Mouse (Mus musculus): ENCODE data around the gene Tmed6.
"Not testable (repeated sequence)": the region's sequence is repeated elsewhere in the genome, so short reads cannot be mapped to it uniquely, and the experiment has no call there.

Tmed6 gene

DNA sequence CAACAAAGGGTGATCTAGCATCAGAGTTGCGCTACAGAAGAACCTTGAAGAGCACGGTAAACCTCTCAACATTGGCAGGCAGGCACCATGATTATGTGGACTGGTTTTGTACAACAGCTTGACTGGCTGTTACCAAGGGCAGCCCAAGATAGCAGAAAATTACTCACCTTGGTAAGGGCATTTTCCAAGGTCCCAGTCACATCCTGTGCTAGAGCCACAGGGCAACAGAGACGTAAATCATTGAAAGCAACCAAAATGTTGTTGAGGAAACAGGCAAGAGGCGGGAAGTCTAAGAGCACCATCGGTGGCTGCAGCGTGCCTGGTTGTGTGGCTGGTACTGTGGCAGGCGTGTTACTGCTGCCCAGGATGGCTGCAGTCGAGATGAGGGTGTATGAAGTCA lies 13.4 kb downstream of the Tmed6 start:
- TF ChIP-seq POU5F1 (IDR thresholded peaks at IDR 0.05; ENCODE audit: borderline replicate concordance, low read length) = no peak
- TF ChIP-seq CTCF (conservative IDR thresholded peaks at IDR 0.05; ENCODE audit: low read length) = no peak
- no peak for TF ChIP-seq NANOG (IDR thresholded peaks at IDR 0.05; ENCODE audit: borderline replicate concordance, low read length)
- H3K36me3 ChIP-seq (ENCODE audit: insufficient read depth, low read length) = peaks cover 69% of the 10 kb centered on the region

DNA sequence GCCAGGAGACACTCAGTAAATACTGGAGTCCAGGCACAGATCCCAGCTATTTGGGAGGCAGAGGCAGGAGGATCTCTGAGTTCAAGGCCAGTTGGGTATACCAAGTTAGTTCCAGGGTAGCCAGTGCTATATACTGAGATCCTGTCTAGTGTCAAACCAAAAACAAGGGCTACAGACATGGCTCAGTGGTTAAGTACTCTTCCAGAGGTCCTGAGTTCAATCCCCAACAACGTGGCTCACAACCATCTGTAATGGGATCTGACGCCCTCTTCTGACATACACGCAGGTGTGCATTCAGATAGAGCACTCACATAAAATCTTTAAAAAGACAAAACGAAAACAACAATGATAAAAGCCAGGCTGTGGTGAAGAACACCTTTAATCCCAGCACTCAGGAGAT lies 16.0 kb downstream of the Tmed6 start:
- H3K9me3 ChIP-seq (ENCODE audit: low read length) = no peaks in the 10 kb centered on the region
- peak overlapping the region; percentile 93 for H3K4me3 ChIP-seq (replicated peaks; ENCODE audit: low read length)
- TF ChIP-seq POU5F1 (IDR thresholded peaks at IDR 0.05; ENCODE audit: borderline replicate concordance, low read length) (no peak), CTCF (conservative IDR thresholded peaks at IDR 0.05; ENCODE audit: low read length) (no peak), NANOG (IDR thresholded peaks at IDR 0.05; ENCODE audit: borderline replicate concordance, low read length) (no peak)
- H3K4me1 ChIP-seq (replicated peaks; ENCODE audit: low read depth, low read length) = peaks cover 68% of the 10 kb centered on the region
- H3K36me3 ChIP-seq (ENCODE audit: insufficient read depth, low read length) = peaks cover 85% of the 10 kb centered on the region
- no peaks in the 10 kb centered on the region for H3K27me3 ChIP-seq (ENCODE audit: insufficient read depth, low read length)

More for the DNA sequence above, 13.4 kb downstream of the Tmed6 start:
- no peaks in the 10 kb centered on the region for H3K27me3 ChIP-seq (ENCODE audit: insufficient read depth, low read length)
- H3K4me1 ChIP-seq (replicated peaks; ENCODE audit: low read depth, low read length) = peaks cover 64% of the 10 kb centered on the region
- H3K9me3 ChIP-seq (ENCODE audit: low read length) = no peaks in the 10 kb centered on the region
- no peak overlapping the region for H3K4me3 ChIP-seq (replicated peaks; ENCODE audit: low read length)

DNA sequence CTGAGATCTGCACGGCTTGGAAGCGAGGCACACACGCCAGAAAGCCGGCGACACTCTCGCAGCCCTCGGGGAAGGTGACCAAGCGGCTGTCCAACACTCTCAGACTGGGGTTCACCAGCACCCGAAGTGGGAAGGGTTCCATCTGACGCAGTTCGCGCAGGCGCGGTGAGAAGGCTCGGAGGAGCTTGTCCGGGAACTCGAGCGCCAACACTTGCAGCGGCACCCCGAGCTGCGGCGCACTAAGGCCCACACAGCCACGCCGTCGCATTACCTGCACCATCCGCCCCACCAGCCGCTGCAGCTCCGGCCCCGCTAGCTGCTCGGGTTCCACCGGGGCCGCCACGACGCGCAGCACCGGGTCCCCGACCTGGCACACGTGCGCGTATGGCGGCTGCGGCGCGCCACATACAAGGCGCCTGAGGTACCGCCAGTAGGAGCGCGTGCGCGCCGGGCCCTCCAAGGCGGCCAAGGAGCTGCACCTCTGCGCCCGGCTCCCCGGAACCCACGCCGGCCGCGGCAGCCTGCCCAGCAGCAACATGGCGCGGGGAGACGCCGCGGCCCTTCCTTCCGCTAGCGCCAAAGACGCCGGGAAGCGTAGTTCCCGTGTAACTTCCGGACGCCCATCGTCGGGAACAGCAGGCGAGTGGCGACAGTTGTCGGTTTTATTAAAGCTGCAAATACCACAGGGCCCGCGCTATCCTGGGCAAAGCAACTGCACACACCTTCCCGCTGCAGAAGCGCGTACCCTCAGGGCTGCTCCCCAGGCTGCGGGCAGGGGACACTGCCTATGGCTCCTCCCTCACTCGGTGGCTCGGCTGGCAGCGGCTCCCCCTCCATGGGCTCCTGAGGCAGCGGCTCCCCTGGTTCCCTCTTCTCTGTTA lies 17.1 kb downstream of the Tmed6 start, which contains the start of gene Pdf:
TSS of gene Pdf (minus strand) at position 554 of the 881 bp plus-strand sequence.
- Histone ChIP-seq H3K27me3 (ENCODE audit: insufficient read depth, low read length) (no peaks in the 10 kb centered on the region), H3K4me1 (replicated peaks; ENCODE audit: low read depth, low read length) (peaks cover 59% of the 10 kb centered on the region), H3K9me3 (ENCODE audit: low read length) (no peaks in the 10 kb centered on the region), H3K36me3 (ENCODE audit: insufficient read depth, low read length) (peaks cover 85% of the 10 kb centered on the region), H3K4me3 (replicated peaks; ENCODE audit: low read length) (peak within 1 kb of the TSS; percentile 93)
- TF ChIP-seq CTCF (conservative IDR thresholded peaks at IDR 0.05; ENCODE audit: low read length) (no peak), POU5F1 (IDR thresholded peaks at IDR 0.05; ENCODE audit: borderline replicate concordance, low read length) (no peak), NANOG (IDR thresholded peaks at IDR 0.05; ENCODE audit: borderline replicate concordance, low read length) (no peak)

DNA sequence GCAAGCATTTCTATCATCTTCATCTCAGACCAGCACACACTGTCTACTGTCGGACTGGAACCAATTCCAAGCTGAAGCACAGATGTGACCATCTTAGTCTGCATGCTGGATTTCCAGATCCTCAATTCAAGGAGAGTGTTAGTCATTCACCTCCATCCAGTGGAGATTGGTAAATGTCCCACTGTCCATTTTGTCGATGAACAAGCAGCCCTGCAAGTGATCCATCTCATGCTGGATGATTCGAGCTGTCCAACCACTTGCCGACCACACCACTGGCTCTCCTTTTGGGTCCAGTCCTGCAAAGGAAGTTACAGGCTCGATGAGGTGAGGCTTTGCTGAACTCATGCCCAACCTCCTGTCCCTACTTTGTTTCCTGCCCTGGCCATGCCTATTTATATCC lies 18.5 kb downstream of the Tmed6 start:
- Histone ChIP-seq H3K9me3 (ENCODE audit: low read length) (no peaks in the 10 kb centered on the region), H3K27me3 (ENCODE audit: insufficient read depth, low read length) (no peaks in the 10 kb centered on the region), H3K4me1 (replicated peaks; ENCODE audit: low read depth, low read length) (peaks cover 59% of the 10 kb centered on the region), H3K4me3 (replicated peaks; ENCODE audit: low read length) (peak overlapping the region; percentile 93), H3K36me3 (ENCODE audit: insufficient read depth, low read length) (peaks cover 85% of the 10 kb centered on the region)
- TF ChIP-seq POU5F1 (IDR thresholded peaks at IDR 0.05; ENCODE audit: borderline replicate concordance, low read length) (no peak), NANOG (IDR thresholded peaks at IDR 0.05; ENCODE audit: borderline replicate concordance, low read length) (no peak), CTCF (conservative IDR thresholded peaks at IDR 0.05; ENCODE audit: low read length) (no peak)

DNA sequence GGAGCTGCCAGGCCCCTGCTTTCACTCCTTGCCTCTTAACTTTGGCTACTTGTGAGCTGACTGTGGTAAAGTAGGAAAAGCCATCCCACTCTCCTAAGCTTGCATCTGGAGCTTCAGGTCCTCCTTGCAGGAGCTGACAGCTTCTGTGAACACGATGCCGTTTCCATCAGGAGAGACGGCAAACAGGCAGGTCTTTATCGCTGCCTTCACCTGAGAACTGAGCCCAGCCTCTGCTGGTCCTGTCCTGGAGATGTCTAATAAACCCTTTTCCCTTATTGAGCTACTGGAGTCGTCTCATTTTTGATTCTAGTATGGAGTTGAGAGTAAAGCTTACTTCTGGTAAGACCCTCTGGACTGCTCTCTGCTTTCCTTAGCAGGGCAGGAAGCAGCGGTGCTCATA lies 20.0 kb downstream of the Tmed6 start:
- Histone ChIP-seq H3K4me1 (replicated peaks; ENCODE audit: low read depth, low read length) (peaks cover 69% of the 10 kb centered on the region), H3K9me3 (ENCODE audit: low read length) (no peaks in the 10 kb centered on the region), H3K27me3 (ENCODE audit: insufficient read depth, low read length) (no peaks in the 10 kb centered on the region), H3K4me3 (replicated peaks; ENCODE audit: low read length) (no peak overlapping the region), H3K36me3 (ENCODE audit: insufficient read depth, low read length) (peaks cover 85% of the 10 kb centered on the region)
- TF ChIP-seq POU5F1 (IDR thresholded peaks at IDR 0.05; ENCODE audit: borderline replicate concordance, low read length) (no peak), CTCF (conservative IDR thresholded peaks at IDR 0.05; ENCODE audit: low read length) (no peak), NANOG (IDR thresholded peaks at IDR 0.05; ENCODE audit: borderline replicate concordance, low read length) (no peak)

DNA sequence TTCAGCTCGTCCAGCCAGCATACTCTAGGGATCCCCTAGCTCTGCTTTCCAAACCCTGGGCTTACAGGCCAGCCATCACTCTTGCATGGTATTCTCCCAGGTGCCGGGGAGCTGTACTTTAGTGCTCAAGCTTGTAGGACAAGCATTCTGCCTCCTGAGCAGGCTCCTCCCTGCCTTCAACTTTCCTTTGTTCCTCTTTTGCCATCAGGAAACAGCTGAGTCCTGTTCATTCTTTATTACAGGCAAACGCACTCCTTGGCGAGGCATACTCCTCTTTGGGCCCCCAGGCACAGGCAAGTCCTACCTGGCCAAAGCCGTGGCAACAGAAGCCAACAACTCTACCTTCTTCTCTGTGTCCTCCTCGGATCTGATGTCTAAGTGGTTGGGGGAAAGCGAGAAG lies 24.8 kb downstream of the Tmed6 start:
- Histone ChIP-seq H3K4me1 (replicated peaks; ENCODE audit: low read depth, low read length) (peaks cover 49% of the 10 kb centered on the region), H3K36me3 (ENCODE audit: insufficient read depth, low read length) (peaks cover 77% of the 10 kb centered on the region), H3K4me3 (replicated peaks; ENCODE audit: low read length) (no peak overlapping the region), H3K27me3 (ENCODE audit: insufficient read depth, low read length) (no peaks in the 10 kb centered on the region), H3K9me3 (ENCODE audit: low read length) (no peaks in the 10 kb centered on the region)
- TF ChIP-seq POU5F1 (IDR thresholded peaks at IDR 0.05; ENCODE audit: borderline replicate concordance, low read length) = no peak
- TF ChIP-seq CTCF (conservative IDR thresholded peaks at IDR 0.05; ENCODE audit: low read length) = no peak
- no peak for TF ChIP-seq NANOG (IDR thresholded peaks at IDR 0.05; ENCODE audit: borderline replicate concordance, low read length)

DNA sequence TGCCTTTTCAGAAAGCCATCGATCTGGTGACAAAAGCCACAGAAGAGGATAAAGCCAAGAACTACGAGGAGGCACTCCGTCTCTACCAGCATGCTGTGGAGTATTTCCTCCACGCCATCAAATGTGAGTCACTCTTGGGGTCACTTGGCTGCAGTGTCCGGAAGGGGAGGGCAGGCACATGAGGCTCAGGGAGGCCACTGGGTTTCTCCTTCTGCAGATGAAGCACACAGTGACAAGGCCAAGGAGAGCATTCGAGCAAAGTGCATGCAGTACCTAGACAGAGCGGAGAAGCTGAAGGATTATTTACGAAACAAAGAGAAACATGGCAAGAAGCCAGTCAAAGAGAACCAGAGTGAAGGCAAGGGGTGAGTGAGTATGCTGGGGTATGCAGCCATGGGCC lies 28.8 kb downstream of the Tmed6 start:
- Histone ChIP-seq H3K4me3 (replicated peaks; ENCODE audit: low read length) (no peak overlapping the region), H3K27me3 (ENCODE audit: insufficient read depth, low read length) (no peaks in the 10 kb centered on the region), H3K9me3 (ENCODE audit: low read length) (no peaks in the 10 kb centered on the region), H3K36me3 (ENCODE audit: insufficient read depth, low read length) (peaks cover 37% of the 10 kb centered on the region), H3K4me1 (replicated peaks; ENCODE audit: low read depth, low read length) (peaks cover 50% of the 10 kb centered on the region)
- TF ChIP-seq CTCF (conservative IDR thresholded peaks at IDR 0.05; ENCODE audit: low read length) (no peak), POU5F1 (IDR thresholded peaks at IDR 0.05; ENCODE audit: borderline replicate concordance, low read length) (no peak), NANOG (IDR thresholded peaks at IDR 0.05; ENCODE audit: borderline replicate concordance, low read length) (no peak)

DNA sequence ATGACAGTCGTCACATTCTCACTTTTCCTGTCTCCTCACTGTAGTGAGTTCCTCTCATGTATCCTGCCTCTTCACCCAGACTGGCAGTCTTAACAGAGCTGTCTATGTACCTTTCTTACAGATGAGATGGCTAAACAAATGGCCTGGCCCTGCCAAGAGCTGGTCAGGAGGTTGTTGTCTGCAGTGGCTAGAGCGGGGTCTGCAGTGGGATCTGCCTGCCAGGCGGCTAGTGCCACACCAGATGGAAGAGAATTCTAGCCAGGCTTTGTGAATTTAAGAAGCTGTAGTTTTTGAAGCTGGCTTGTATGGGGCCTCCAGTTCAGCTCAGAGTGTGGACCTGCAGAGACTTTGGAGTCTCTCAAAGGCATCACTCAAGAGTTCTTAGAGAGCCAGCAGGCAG lies 29.8 kb downstream of the Tmed6 start:
- no peak for TF ChIP-seq NANOG (IDR thresholded peaks at IDR 0.05; ENCODE audit: borderline replicate concordance, low read length)
- no peak for TF ChIP-seq POU5F1 (IDR thresholded peaks at IDR 0.05; ENCODE audit: borderline replicate concordance, low read length)
- TF ChIP-seq CTCF (conservative IDR thresholded peaks at IDR 0.05; ENCODE audit: low read length) = no peak
- Histone ChIP-seq H3K4me3 (replicated peaks; ENCODE audit: low read length) (no peak overlapping the region), H3K36me3 (ENCODE audit: insufficient read depth, low read length) (peaks cover 27% of the 10 kb centered on the region), H3K9me3 (ENCODE audit: low read length) (no peaks in the 10 kb centered on the region), H3K27me3 (ENCODE audit: insufficient read depth, low read length) (no peaks in the 10 kb centered on the region), H3K4me1 (replicated peaks; ENCODE audit: low read depth, low read length) (peaks cover 40% of the 10 kb centered on the region)

DNA sequence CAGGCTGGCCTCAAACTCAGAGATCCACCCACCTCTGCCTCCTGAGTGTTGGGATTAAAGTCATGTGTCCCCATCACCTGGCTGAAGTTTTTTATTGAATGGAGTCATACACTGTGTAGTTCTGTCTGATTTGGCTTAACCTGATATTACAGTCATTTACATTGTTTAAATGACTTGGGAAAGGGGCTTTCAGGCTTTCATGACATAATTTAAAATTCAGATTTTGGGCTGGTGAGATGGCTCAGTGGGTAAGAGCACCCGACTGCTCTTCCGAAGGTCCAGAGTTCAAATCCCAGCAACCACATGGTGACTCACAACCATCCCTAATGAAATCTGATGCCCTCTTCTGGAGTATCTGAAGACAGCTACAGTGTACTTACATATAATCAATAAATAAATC lies 31.8 kb downstream of the Tmed6 start:
- peaks cover 32% of the 10 kb centered on the region for H3K4me1 ChIP-seq (replicated peaks; ENCODE audit: low read depth, low read length)
- peaks cover 11% of the 10 kb centered on the region for H3K9me3 ChIP-seq (ENCODE audit: low read length)
- H3K27me3 ChIP-seq (ENCODE audit: insufficient read depth, low read length); H3K4me3 ChIP-seq (replicated peaks; ENCODE audit: low read length); H3K36me3 ChIP-seq (ENCODE audit: insufficient read depth, low read length): not testable (repeated sequence)

Measured in E14TG2a.4 (cell line).